Mouse (Mus musculus): ENCODE results near the gene Acr.

The Acr gene

DNA sequence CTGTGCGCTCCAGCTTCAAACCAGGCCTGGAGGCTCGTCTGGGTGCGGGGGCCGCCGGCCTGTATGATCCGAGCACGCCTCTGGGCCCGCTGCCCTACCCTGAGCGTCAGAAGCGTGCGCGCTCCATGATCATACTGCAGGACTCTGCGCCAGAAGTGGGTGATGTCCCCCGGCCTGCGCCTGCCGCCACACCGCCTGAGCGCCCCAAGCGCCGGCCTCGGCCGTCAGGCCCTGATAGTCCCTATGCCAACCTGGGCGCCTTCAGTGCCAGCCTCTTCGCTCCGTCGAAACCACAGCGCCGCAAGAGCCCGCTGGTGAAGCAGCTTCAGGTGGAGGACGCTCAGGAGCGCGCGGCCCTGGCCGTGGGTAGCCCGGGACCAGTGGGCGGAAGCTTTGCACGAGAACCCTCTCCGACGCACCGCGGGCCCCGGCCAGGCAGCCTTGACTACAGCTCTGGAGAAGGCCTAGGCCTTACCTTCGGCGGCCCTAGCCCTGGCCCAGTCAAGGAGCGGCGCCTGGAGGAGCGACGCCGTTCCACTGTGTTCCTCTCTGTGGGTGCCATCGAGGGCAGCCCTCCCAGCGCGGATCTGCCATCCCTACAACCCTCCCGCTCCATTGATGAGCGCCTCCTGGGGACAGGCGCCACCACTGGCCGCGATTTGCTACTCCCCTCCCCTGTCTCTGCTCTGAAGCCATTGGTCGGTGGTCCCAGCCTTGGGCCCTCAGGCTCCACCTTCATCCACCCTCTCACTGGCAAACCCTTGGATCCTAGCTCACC lies 20.1 kb upstream of the Acr start:
- in situ Hi-C loops (cut with MboI, MseI), result no loop called here

DNA sequence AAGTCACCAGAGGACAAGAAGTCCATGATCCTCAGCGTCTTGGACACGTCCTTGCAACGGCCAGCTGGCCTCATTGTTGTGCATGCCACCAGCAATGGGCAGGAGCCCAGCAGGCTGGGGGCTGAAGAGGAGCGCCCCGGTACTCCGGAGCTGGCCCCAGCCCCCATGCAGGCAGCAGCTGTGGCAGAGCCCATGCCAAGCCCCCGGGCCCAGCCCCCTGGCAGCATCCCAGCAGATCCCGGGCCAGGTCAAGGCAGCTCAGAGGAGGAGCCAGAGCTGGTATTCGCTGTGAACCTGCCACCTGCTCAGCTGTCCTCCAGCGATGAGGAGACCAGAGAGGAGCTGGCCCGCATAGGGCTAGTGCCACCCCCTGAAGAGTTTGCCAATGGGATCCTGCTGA lies 19.3 kb upstream of the Acr start:
- in situ Hi-C loops (cut with MboI, MseI), result no loop called here

DNA sequence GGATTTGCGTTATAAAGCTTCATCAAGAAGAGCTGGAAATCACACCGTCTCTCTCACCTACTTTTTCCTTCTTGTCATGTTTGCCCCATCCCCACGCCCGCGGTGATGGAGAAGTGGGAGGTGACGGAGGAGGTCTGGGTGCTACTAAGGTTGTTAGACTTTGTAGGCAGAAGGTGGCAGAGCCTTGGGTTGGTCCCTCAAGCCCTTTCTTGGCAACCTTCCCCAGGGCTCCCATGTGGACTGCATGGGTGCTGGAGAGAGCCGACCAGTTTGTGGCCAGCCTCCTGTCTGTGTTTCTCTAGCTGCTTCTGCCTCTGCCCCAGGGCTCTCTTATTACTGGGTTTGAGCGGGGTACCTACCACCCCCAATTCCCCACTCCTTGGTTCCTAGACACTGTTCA lies 17.6 kb upstream of the Acr start:
- in situ Hi-C loops (cut with MboI, MseI), result no loop called here

DNA sequence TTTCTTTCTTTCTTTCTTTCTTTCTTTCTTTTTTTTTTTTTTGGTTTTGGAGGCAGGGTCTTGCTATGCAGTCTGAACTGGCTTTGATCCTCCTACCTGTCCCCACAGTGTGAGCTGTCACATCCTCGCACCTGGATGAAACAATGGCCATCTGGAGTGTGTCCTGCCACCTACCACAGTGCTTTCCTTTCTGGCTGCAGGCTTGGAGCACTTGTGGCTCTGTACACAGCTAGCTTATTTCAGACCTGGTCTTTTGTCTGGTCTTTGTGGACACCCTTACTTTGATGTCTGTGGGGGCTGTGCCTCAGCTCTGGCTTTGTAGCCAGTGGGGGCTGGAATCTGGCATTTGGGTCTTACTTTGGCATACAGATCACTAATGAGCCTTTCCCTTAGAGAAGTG lies 16.4 kb upstream of the Acr start:
- in situ Hi-C loops (cut with MboI, MseI), result no loop called here

DNA sequence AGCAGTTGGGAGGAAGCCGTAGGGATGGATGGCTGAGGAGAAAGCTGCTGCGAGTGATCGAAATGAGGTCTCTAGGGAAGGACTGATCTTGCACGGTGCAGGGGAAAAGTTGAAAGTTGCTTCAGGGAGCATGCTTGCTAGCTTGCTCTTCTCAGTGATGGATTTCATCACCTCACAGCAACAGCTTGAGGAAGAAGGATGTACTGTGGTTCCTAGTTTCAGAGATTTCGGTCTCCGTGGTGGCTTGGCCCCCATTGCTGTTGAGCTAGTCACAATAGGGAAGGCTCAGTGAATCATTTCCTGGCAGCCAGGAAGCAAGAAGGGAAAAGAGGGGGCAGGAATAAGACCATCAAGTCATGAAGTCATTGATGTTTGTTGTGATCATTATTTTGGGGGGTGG lies 12.5 kb upstream of the Acr start:
- in situ Hi-C loops (cut with MboI, MseI), result no loop called here

DNA sequence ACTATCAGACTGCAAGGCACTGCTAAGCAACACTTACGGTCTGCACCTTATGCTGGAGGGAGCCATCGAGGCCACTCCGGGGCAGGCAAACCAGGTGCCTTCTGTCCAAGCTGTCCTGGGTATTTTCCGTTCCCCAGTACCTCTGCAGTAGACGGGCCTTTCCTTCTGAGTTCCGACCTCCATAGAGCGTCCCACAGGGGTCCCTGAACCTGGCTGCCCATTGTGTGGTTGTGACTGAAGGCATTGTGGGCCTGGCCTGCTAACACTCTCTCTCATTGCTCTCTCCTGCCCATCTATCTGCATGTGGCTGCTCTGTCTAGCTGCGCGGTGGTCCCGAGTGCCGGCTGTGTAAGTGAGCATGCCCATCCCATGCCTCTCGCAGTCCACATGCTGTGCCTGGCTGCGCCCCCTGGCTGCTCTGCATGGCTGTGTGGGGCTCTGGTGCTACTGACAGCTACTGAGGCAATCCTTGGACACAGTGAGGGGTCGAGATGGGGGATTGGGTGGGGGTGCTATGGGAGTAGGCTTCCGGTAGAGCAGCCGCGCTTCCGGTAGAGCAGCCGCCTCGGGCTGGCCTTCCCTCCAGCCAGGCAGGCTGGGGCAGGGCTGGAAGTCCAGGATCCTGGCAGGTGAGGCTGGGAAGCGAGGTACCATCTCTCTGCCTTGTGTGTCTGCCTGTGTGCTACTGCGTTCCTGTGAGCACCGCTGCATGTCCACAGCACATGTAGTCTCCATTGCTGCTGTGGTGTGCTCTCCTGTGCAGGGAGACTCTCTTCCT lies 11.5 kb upstream of the Acr start:
- in situ Hi-C loops (cut with MboI, MseI), result no loop called here

DNA sequence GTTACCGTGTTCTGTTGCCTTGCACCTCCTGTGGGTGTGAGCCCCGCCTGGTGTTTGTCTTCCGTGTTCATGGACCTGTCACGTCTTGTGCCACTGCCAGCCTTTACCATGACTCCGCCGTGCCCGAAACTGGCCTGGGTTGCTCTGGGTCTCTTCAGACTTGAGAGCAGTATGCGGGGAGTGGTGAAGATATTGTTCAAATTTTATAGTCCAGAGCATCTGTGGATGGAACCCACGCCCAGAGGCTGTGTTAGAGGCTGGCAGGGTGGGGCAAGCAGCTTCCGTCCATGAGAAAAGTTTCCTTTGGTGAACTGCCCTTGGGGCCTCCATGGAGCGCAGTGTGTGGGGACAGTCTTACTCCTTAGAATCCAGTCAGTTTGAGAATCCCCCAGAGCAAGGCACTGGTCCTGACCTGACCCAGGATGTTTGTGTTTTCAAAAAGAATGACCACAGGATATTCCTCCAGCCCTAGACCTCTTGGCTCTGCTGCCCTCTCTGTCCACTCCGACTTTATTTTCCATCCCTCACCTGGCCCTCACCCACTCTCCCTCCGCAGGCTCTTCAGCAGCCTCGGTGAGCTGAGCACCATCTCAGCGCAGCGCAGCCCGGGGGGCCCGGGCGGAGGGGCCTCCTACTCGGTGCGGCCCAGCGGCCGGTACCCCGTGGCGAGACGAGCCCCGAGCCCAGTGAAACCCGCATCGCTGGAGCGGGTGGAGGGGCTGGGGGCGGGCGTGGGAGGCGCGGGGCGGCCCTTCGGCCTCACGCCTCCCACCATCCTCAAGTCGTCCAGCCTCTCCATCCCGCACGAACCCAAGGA lies 10.7 kb upstream of the Acr start:
- in situ Hi-C loops (cut with MboI, MseI), result no loop called here

DNA sequence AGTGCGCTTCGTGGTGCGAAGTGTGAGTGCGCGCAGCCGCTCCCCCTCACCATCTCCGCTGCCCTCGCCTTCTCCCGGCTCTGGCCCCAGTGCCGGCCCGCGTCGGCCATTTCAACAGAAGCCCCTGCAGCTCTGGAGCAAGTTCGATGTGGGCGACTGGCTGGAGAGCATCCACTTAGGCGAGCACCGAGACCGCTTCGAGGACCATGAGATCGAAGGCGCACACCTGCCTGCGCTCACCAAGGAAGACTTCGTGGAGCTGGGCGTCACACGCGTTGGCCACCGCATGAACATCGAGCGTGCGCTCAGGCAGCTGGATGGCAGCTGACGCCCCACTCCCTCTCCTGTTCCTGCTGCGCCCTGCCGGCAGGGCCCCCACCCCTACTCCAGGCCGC lies 10.1 kb upstream of the Acr start:
- in situ Hi-C loops (cut with MboI, MseI), result no loop called here

DNA sequence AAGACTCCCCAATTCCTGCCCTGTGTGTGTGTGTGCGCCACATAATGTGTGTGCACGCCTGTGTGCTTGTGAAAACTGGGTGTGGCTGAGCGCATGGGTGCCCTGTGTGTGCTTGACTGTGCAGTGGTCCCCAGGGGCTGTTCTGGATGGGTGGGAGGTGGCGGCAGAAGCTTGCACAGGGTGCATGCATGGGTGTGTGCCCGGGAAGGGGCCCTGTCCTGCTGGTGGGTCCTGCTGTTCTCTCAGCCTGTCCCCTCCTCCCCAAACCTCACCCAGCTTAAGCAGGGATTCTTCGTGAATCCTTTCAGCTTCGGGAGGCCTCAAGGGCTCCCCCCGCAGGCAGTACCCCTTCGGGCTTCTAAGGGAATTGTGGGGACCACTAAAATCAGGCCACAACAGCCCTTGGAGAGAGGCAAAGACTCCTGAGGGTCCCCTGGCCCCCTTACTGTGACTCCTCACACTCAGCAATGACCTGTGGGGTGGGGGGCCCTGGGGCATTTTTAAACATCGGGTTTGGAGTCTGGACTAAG lies 8.9 kb upstream of the Acr start:
- in situ Hi-C loops (cut with MboI, MseI), result no loop called here

DNA sequence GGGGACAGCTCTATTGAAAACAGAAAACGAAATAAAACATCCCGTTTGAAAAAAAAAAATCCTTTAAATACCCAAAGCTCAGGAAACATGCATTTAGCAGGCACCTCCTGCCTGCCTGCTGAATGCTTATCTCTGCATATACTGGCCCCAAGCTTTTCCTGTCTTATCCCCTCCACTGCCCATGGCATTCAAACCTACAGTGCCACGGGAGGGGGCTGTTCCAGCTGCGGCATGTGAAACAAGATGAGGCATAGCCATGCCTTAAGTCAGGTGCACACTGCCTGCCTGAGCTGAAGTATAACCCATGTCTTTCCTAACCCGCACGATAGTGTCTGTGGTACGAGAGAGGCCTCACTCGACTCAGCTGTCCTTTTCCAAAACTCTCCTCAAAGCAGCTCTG lies 4.0 kb downstream of the Acr start:
- in situ Hi-C loops (cut with MboI, MseI), result no loop called here

DNA sequence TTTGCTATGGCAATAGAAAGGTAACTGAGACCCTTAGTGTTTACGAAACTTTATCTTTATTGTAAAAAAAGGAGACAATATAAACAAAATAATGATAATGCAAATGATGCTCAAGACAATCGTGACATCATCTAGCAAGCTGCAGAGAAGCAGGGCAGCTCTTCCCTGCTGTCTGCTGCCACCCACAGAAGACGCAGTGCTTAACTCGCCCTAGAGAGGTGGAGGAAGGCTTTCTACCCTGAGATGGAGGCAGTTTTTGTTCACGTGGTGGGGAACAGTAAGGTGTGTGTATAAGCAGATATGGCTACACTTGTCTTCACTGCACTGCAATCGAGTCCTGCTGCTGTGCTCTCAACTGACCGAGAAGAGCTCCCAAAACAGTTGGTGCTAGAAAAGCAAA lies 14.4 kb downstream of the Acr start:
- in situ Hi-C loops (cut with MboI, MseI), result no loop called here

DNA sequence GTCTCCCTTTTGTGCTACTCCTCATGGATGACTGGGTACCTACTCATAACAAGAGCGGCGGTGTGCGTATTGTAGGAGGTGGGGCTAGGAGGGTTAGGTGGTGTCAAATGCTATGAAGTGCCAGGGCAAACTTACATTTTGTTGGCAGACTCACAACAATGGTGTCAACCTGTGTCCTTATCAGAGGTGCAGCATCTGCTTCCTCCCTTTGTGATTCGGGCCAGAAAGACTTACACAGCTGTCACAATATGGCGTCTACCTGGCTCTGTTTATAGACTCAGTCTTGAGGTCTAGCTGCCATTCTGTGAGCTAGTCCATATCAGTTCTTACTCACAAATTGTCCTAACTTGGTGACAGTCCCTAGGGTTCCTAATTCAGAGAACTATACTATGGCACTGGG lies 17.0 kb downstream of the Acr start:
- in situ Hi-C loops (cut with MboI, MseI), result no loop called here

DNA sequence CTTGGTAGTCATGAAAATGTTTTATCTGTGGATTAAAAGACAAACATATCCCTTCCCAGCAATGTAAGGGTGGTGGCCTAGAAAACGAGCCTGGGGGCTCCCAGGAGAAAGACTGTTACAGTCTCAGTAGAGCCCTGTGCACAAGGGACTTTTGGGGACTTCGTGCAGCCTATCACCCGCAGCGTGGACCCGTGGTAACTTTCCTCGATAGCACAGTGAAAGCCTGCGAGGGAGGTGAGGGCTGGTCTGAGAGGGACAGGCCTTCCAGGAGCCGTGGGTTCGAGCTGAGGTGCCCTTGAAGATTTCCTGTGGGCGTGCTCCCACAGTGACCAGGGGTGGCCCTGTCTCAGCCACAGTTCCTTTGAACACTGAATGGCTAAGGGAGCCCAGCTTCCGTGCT lies 17.5 kb downstream of the Acr start:
- in situ Hi-C loops (cut with MboI, MseI), result no loop called here

DNA sequence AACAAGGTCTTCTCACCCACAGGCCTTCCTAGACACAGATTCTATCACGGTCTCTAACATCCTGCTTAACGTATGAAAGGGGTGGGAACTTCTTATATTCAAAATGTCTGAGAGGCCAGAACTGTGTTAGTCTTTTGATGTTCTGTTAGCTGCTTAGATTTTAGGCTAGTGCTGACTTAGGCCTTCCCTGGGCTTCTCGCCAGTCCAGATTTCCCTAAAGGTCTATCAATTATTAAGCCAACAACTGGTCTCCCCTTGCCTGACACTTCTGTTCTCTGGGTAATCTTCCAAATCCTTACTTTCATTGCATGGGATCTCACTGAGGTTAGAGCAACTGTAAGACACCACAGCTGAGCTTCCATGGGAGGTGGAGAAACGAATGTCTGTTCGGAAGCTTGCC lies 21.0 kb downstream of the Acr start:
- in situ Hi-C loops (cut with MboI, MseI), result no loop called here

DNA sequence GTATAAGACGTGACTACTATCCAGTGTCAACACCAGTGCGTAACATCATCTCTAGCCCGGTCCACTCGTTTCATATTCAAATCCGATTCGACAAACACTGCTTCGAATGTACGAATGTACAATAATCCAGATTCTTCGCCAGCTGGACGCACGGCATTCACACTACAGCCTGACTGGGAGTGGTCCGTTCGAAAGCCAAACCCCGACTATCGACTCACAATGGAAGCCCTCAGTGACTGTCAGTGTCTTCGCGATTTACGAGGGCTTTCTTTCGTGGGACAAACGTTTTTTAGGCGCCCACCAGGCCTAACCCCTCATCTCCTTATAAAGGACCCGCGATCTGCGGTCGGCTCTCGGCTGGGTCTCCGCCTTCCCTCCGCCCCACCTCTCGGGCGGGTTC lies 23.2 kb downstream of the Acr start:
- in situ Hi-C loops (cut with MboI, MseI), result no loop called here

DNA sequence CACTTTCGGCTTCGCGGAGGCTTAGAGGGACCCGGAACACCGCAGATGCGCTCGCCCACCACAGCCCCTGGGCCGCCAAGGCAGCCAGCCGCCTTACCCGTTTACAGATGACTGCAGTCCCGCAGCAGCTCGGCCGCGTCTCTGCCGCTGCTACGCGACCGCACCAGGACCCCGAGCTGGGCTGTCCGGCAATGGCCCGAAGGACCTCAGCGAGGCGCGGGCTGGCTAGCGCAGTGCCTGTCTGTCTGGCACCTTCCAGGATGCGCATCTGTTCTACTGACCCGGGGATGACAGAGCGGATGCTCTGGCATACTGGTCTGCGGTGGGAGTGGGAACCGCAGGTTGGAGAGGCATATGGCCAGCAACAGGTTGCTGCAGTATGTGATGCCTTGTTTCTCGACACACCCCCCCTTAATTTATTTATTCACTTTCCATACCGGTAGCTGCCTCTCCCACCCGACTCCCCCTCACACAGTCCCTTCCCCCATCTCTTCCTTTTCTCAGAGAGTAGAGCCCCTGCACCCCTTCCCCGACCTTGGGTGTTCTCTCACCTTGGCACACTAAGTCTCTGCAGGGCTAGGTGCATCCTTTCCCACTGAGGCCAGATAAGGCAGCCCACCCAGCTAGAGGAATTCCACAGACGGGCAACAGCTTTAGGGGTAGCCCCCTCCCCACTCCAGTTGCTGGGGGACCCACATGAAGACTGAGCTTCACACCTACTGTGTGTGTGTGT lies 23.8 kb downstream of the Acr start, which contains the start of gene Rabl2:
Gene Rabl2, minus strand, starts transcription at position 201 of the 733 bp plus-strand sequence.
- in situ Hi-C loops (cut with MboI, MseI), result no loop called here

DNA sequence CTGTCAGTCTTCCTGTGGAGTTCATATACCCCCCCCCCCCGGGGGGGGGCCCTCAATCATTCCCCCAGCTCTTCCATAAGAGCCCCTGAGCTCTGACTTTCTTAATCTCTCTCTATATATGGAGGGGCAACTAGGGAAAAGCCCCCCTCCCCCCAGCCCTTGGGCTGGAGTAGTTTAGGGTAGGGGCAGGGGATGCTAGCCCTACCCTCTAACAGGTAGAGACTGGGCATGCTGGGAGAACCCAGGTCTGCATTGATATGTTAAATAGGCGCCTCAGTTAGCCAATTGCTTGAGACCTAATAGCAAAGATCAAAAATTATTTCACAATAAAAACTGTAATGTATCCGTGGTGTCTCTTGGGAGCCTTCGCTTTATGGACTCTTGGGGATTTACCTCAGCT lies 24.4 kb downstream of the Acr start:
- in situ Hi-C loops (cut with MboI, MseI), result no loop called here

DNA sequence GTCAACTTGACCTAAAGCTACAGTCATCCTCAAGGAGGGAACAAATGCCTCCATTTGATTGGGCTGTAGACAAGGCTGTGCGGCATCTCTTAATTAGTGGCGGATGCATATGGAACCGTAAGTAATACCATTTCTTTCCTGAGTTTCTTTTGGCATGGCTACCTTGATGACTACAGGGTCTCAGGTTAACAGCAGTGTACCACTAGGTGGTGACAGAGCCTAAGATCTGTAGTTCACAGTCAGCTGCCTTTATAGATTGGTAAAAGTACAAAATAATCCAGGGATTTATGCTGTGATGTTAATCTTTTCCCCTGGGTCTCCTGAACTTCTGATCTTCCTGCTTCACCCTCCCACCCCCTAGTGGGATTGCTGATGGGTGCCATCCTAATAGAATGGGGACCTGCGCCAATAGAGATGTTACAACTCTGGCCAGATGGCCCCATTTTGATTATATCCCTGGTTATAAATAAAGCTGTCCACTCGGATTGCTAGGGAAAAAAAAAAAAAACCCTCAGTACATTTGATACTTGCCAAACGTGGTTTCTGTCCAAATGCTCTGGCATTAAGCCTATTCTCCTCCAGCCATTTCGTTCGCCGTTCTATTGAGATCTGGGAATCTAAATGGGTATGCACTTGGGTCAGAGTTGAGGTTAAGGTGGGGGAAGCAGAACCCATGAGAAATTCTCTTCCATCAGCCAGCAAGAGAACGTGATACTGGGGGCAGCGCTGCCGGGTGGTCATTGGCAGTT lies 37.9 kb downstream of the Acr start:
- in situ Hi-C loops (cut with MboI, MseI), result loop anchor here in 1 of 2 experiments (10.0 kb wide), 1 partner anchor 599 kb away; no protein-coding TSS in a partner anchor

DNA sequence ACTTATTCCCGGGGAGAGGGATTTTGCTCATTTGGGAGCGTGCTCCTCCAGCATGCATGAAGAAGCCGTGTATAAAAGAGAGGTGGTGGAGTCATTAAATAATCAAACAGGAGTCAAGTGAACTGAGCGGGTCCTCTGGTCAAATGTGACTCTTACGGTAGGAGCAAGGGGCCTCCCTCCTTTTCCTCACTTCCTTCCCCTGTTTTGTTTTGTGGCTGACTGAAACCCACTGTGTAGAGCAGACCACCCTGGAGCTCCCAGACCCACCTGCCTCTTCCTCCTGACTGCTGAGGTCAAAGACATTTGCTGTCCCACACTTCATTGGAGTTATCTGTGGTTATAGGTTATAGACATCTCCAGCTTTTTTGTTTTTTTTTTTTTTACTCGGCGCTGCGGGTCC lies 39.4 kb downstream of the Acr start:
- in situ Hi-C loops (cut with MboI, MseI), result loop anchor here in 1 of 2 experiments (10.0 kb wide), 1 partner anchor 597 kb away; no protein-coding TSS in a partner anchor

DNA sequence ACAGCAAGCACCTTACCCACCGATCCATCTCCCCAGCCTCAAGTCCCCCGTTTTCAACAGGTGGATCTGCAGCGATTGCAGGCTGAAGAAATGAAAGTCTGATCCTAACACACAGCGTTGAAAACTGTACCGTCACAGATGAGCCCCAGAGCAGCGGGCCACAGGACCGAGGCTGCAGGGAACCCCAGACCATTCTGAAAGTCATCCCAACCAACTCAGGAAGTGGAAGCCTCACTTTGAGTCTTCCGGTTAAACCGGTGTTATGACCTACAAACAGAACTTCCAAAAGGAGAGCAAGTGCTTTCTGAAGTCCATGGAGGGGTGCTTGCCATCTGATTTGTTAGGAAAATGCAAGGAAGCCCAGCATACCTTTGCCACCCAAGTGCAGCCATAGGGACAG lies 39.8 kb downstream of the Acr start:
- in situ Hi-C loops (cut with MboI, MseI), result loop anchor here in 1 of 2 experiments (10.0 kb wide), 1 partner anchor 597 kb away; no protein-coding TSS in a partner anchor

Measured in T-helper 17 cell (primary cell).